Mouse (Mus musculus): ENCODE data around the gene Arhgef9. TPM values are rescaled to one million over a fixed set of nuclear protein-coding genes. Genes with fewer than 3 reads are reported as not detected.
A peak's percentile ranks its signal among the peaks of the same experiment; 100 is the strongest.

Arhgef9 gene
- 106 and 114 TPM in 2 replicates for polyA plus RNA-seq (2012; rRNA removed)

GRCm38 (mm10) chrX:95196104-95196919 lies at the start of gene Arhgef9:
Gene Arhgef9, minus strand, starts transcription at chrX:95196856.
- Histone ChIP-seq H3K4me3 (replicated peaks; ENCODE audit: insufficient read depth, low read depth, low read length) (peak within 1 kb of the TSS; percentile 92), H3K27ac (ENCODE audit: insufficient read depth, low read length) (peak within 1 kb of the TSS; percentile 90), H3K4me1 (ENCODE audit: control insufficient read depth, insufficient read depth, low read length) (no peaks in the 10 kb centered on the region), H3K27me3 (ENCODE audit: control insufficient read depth, insufficient read depth, low read length) (no peaks in the 10 kb centered on the region)
- DNase-seq: peak; percentile 41 to 53
- TF ChIP-seq CTCF (IDR thresholded peaks at IDR 0.05; ENCODE audit: borderline replicate concordance, insufficient read depth, low read depth, low read length) (no peak), POLR2A (IDR thresholded peaks at IDR 0.05; ENCODE audit: borderline replicate concordance, insufficient read depth, low read length) (no peak)
- 6% methylated on average over 21 of the region's 24 CpGs for WGBS

- no peak for TF ChIP-seq POLR2A (IDR thresholded peaks at IDR 0.05; ENCODE audit: borderline replicate concordance, insufficient read depth, low read length)
- TF ChIP-seq CTCF (IDR thresholded peaks at IDR 0.05; ENCODE audit: borderline replicate concordance, insufficient read depth, low read depth, low read length): no peak
- no peak for DNase-seq
- no peaks in the 10 kb centered on the region for H3K4me1 ChIP-seq (ENCODE audit: control insufficient read depth, insufficient read depth, low read length)
- H3K27me3 ChIP-seq (ENCODE audit: control insufficient read depth, insufficient read depth, low read length): no peaks in the 10 kb centered on the region
- no peak overlapping the region for H3K27ac ChIP-seq (ENCODE audit: insufficient read depth, low read length)
- H3K4me3 ChIP-seq (replicated peaks; ENCODE audit: insufficient read depth, low read depth, low read length): no peak overlapping the region
These were observed 42.2 kb upstream of the Arhgef9 start for GRCm38 (mm10) chrX:95238896-95239295.

- WGBS: 4% methylated on average over 3 of the region's 3 CpGs
- Histone ChIP-seq H3K4me1 (ENCODE audit: control insufficient read depth, insufficient read depth, low read length) (no peaks in the 10 kb centered on the region), H3K27ac (ENCODE audit: insufficient read depth, low read length) (peak overlapping the region; percentile 90), H3K4me3 (replicated peaks; ENCODE audit: insufficient read depth, low read depth, low read length) (peak overlapping the region; percentile 92), H3K27me3 (ENCODE audit: control insufficient read depth, insufficient read depth, low read length) (no peaks in the 10 kb centered on the region)
- peak; percentile 47 to 48 for DNase-seq
- no peak for TF ChIP-seq POLR2A (IDR thresholded peaks at IDR 0.05; ENCODE audit: borderline replicate concordance, insufficient read depth, low read length)
- no peak for TF ChIP-seq CTCF (IDR thresholded peaks at IDR 0.05; ENCODE audit: borderline replicate concordance, insufficient read depth, low read depth, low read length)
These were observed 1.1 kb downstream of the Arhgef9 start for GRCm38 (mm10) chrX:95195363-95196103.

GRCm38 (mm10) chrX:95175978-95176377 lies 20.7 kb downstream of the Arhgef9 start:
- DNase-seq: peak; percentile 60 to 67
- 0% methylated on average over 3 of the region's 3 CpGs for whole genome bisulfite sequencing
- Histone ChIP-seq H3K27ac (ENCODE audit: insufficient read depth, low read length) (no peak overlapping the region), H3K4me1 (ENCODE audit: control insufficient read depth, insufficient read depth, low read length) (no peaks in the 10 kb centered on the region), H3K4me3 (replicated peaks; ENCODE audit: insufficient read depth, low read depth, low read length) (no peak overlapping the region), H3K27me3 (ENCODE audit: control insufficient read depth, insufficient read depth, low read length) (no peaks in the 10 kb centered on the region)
- TF ChIP-seq POLR2A (IDR thresholded peaks at IDR 0.05; ENCODE audit: borderline replicate concordance, insufficient read depth, low read length): no peak
- TF ChIP-seq CTCF (IDR thresholded peaks at IDR 0.05; ENCODE audit: borderline replicate concordance, insufficient read depth, low read depth, low read length): peak; percentile 53; the same call in 1 of the 2 replicates

- peak; percentile 84 to 94 for DNase-seq
- Histone ChIP-seq H3K4me1 (ENCODE audit: control insufficient read depth, insufficient read depth, low read length) (no peaks in the 10 kb centered on the region; the same call in 1 of the 2 replicates), H3K27ac (ENCODE audit: insufficient read depth, low read length) (peak overlapping the region; percentile 89), H3K27me3 (ENCODE audit: control insufficient read depth, insufficient read depth, low read length) (no peaks in the 10 kb centered on the region), H3K4me3 (replicated peaks; ENCODE audit: insufficient read depth, low read depth, low read length) (peak overlapping the region; percentile 81)
- TF ChIP-seq CTCF (IDR thresholded peaks at IDR 0.05; ENCODE audit: borderline replicate concordance, insufficient read depth, low read depth, low read length) (no peak), POLR2A (IDR thresholded peaks at IDR 0.05; ENCODE audit: borderline replicate concordance, insufficient read depth, low read length) (peak; percentile 70; the same call in 1 of the 2 replicates)
- 2% methylated on average over 16 of the region's 16 CpGs for WGBS
These were observed 30.3 kb downstream of the Arhgef9 start for GRCm38 (mm10) chrX:95166317-95166716.

GRCm38 (mm10) chrX:95165671-95166127 lies 31.0 kb downstream of the Arhgef9 start:
- no peak for TF ChIP-seq CTCF (IDR thresholded peaks at IDR 0.05; ENCODE audit: borderline replicate concordance, insufficient read depth, low read depth, low read length)
- no peak for TF ChIP-seq POLR2A (IDR thresholded peaks at IDR 0.05; ENCODE audit: borderline replicate concordance, insufficient read depth, low read length)
- peaks cover 2% of the 10 kb centered on the region; the same call in 1 of the 2 replicates for H3K4me1 ChIP-seq (ENCODE audit: control insufficient read depth, insufficient read depth, low read length)
- H3K27ac ChIP-seq (ENCODE audit: insufficient read depth, low read length): peak overlapping the region; percentile 89
- no peaks in the 10 kb centered on the region for H3K27me3 ChIP-seq (ENCODE audit: control insufficient read depth, insufficient read depth, low read length)
- peak overlapping the region; percentile 81 for H3K4me3 ChIP-seq (replicated peaks; ENCODE audit: insufficient read depth, low read depth, low read length)
- peak; percentile 35 to 49 for DNase-seq
- WGBS: 6% methylated on average over 9 of the region's 9 CpGs

DNA sequence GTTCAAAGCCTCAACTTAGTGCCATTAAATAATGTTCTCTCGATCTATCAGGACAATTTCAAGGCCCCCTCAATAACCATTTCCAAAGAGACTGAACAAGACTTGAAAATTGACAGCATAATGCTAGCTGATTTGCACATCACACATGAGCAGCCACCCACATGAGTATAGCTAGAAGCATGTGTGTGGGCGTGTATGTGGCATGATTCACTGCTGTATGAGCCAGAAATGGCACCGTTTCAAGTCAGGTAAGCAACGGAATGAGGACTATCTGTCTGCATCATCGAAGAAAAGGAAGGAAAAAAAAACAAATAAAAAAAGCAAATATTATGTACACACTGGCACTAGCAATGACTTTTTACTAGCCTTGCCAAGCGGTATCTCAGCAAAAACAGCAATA lies 32.5 kb downstream of the Arhgef9 start:
- H3K27ac ChIP-seq (ENCODE audit: insufficient read depth, low read length): no peak overlapping the region; the same call in 1 of the 2 replicates
- no peak for TF ChIP-seq POLR2A (IDR thresholded peaks at IDR 0.05; ENCODE audit: borderline replicate concordance, insufficient read depth, low read length)
- no peak for TF ChIP-seq CTCF (IDR thresholded peaks at IDR 0.05; ENCODE audit: borderline replicate concordance, insufficient read depth, low read depth, low read length)

More for the DNA sequence above, 32.5 kb downstream of the Arhgef9 start:
- WGBS: 10% methylated on average over 6 of the region's 6 CpGs
- Histone ChIP-seq H3K4me3 (replicated peaks; ENCODE audit: insufficient read depth, low read depth, low read length) (peak overlapping the region; percentile 81), H3K27me3 (ENCODE audit: control insufficient read depth, insufficient read depth, low read length) (no peaks in the 10 kb centered on the region), H3K4me1 (ENCODE audit: control insufficient read depth, insufficient read depth, low read length) (peaks cover 2% of the 10 kb centered on the region; the same call in 1 of the 2 replicates)
- peak; percentile 35 to 70 for DNase-seq

Measured in cerebellum, adult 2 months (tissue).